Mouse (Mus musculus) midbrain, embryonic 14.5 days (tissue): ENCODE measurements at regions not wholly inside any gene's neighbourhood (a gene's known extent, or its start where the extent isn't known, plus 50 kb on each side); places are given as distances from the start of the nearest gene placed in this dataset.
"Not testable (repeated sequence)": the region's sequence is repeated elsewhere in the genome, so short reads cannot be mapped to it uniquely, and the experiment has no call there.

Source experiments
- ATAC-seq: fragments of 200-750 bp; cut with Nextera tagmentation; 2 replicates; pipeline ENCODE4 v1.8.0; 2017; ENCODE audit warnings: moderate number of reproducible peaks, moderate library complexity; ENCODE audit not compliant: low FRiP score, low TSS enrichment
- DNase-seq: peaks from one replicate; pipeline ENCODE4 v3.0.0-alpha.2; 2015
- H3K27ac ChIP-seq: fragments of 300-500 bp; sonication (generic); replicated peaks from 2 replicates; pipeline ENCODE4 v1.5.1; 2014; ENCODE audit warnings: mild to moderate bottlenecking, low read depth, low read length, moderate library complexity
- H3K27me3 ChIP-seq: fragments of 300-500 bp; sonication (generic); 2 replicates; pipeline ENCODE4 v1.6.1; 2014; ENCODE audit warnings: low read length, control low read depth, mixed read lengths; ENCODE audit not compliant: control insufficient read depth, insufficient read depth
- H3K36me3 ChIP-seq: fragments of 300-500 bp; sonication (generic); 2 replicates; pipeline ENCODE4 v1.6.1; 2014; ENCODE audit warnings: low read length, control low read depth; ENCODE audit not compliant: control insufficient read depth, insufficient read depth
- H3K4me1 ChIP-seq: fragments of 300-500 bp; sonication (generic); 2 replicates; pipeline ENCODE4 v1.6.1; 2014; ENCODE audit warnings: mild to moderate bottlenecking, antibody characterized with exemption, low read length, control low read depth; ENCODE audit not compliant: control insufficient read depth, insufficient read depth
- H3K4me2 ChIP-seq: fragments of 300-500 bp; sonication (generic); 2 replicates; pipeline ENCODE4 v1.6.1; 2014; ENCODE audit warnings: mild to moderate bottlenecking, low read length, moderate library complexity
- H3K4me3 ChIP-seq: fragments of 300-500 bp; sonication (generic); replicated peaks from 2 replicates; pipeline ENCODE4 v1.5.1; 2014; ENCODE audit warnings: low read depth, low read length
- H3K9ac ChIP-seq: fragments of 300-500 bp; sonication (generic); replicated peaks from 2 replicates; pipeline ENCODE4 v1.6.1; 2014; ENCODE audit warnings: mild to moderate bottlenecking, low read length, moderate library complexity
- H3K9me3 ChIP-seq: fragments of 300-500 bp; sonication (generic); 2 replicates; pipeline ENCODE4 v1.6.1; 2016; ENCODE audit warnings: low read length, control low read depth, mixed read lengths; ENCODE audit not compliant: control insufficient read depth
- WGBS: fragments of 180-500 bp; shearing (Covaris S2); extraction: QIAGEN DNeasy Blood & Tissue Kit; methylation state at CpG from one replicate; pipeline ENCODE4 v1.1.7; 2014; 5-methylcytosine and 5-hydroxymethylcytosine counted together

DNA sequence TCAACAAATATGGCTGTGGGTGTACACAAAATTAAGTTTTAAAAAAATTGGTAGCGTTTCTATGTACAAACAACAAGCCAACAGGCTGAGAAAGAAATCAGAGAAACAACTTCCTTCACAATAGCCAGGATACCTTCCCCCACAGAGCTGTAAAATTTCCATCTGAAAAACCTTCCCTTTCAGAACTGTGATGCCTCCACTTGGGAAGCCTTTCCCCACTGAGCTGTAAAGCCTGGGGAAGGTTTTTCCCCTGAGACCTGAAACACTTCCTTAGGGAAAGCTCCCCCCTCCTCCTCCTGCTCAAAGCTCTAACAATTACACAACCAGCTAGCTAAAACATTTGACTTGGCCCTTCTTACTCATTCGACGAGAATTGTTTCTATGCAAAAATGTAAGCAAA is 245.5 kb upstream of the Zfp960 start:
- 26% methylated on average over 3 of the region's 3 CpGs for WGBS
- H3K4me2 ChIP-seq = no peak overlapping the region

GRCm38 (mm10) chr17:16821716-16822115 is 242.2 kb upstream of the Zfp960 start:
- ATAC-seq (no peak), DNase-seq (no peak)
- no peak overlapping the region for H3K9ac ChIP-seq
- H3K4me2 ChIP-seq = no peak overlapping the region
- no peak overlapping the region for H3K4me3 ChIP-seq
- no peak overlapping the region for H3K27ac ChIP-seq
- H3K9me3 ChIP-seq = no peaks in the 10 kb centered on the region
- no peaks in the 10 kb centered on the region for H3K36me3 ChIP-seq
- H3K4me1 ChIP-seq = no peaks in the 10 kb centered on the region
- no peaks in the 10 kb centered on the region for H3K27me3 ChIP-seq
- 81% methylated on average over 3 of the region's 3 CpGs for WGBS

More for the DNA sequence above, 245.5 kb upstream of the Zfp960 start:
- DNase-seq = peak; percentile 2
- no peaks in the 10 kb centered on the region for H3K36me3 ChIP-seq
- no peak overlapping the region for H3K4me3 ChIP-seq
- no peaks in the 10 kb centered on the region for H3K27me3 ChIP-seq
- no peak overlapping the region for H3K9ac ChIP-seq
- H3K27ac ChIP-seq = no peak overlapping the region
- ATAC-seq = no peak
- no peaks in the 10 kb centered on the region for H3K9me3 ChIP-seq
- no peaks in the 10 kb centered on the region for H3K4me1 ChIP-seq

DNA sequence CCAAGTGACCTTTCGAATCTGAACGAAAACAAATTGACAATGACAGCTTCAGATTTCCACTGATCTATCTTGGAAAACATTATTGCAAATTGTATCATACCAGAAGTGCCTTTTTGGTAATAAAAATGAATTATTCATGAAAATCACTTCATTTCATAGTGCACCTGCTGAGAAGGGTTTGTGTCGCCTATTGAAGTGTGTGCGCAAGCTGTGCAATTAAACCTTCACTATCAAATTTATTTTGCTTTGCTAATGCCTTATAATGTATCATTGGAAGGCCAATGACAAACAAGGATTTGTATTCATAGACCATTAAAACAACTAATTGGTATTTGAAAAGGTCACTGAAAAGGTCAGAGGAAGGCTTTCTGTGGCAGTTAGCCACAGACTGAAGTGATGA is 224.8 kb upstream of the Zfp960 start:
- H3K27ac ChIP-seq = no peak overlapping the region
- ATAC-seq = no peak
- WGBS = 72% methylated on average over 4 of the region's 4 CpGs

GRCm38 (mm10) chr17:16860771-16861170 is 203.1 kb upstream of the Zfp960 start:
- H3K27ac ChIP-seq = no peak overlapping the region
- no peaks in the 10 kb centered on the region for H3K27me3 ChIP-seq
- no peak for ATAC-seq
- H3K4me3 ChIP-seq = no peak overlapping the region
- H3K36me3 ChIP-seq = no peaks in the 10 kb centered on the region
- 76% methylated on average over 1 of the region's 1 CpGs for WGBS
- H3K4me2 ChIP-seq = no peak overlapping the region
- H3K4me1 ChIP-seq = no peaks in the 10 kb centered on the region
- H3K9ac ChIP-seq = no peak overlapping the region
- H3K9me3 ChIP-seq = no peaks in the 10 kb centered on the region
- DNase-seq = no peak

More for the DNA sequence above, 224.8 kb upstream of the Zfp960 start:
- Histone ChIP-seq H3K9me3 (no peaks in the 10 kb centered on the region), H3K4me2 (no peak overlapping the region), H3K4me1 (no peaks in the 10 kb centered on the region), H3K9ac (no peak overlapping the region), H3K4me3 (no peak overlapping the region), H3K27me3 (no peaks in the 10 kb centered on the region), H3K36me3 (no peaks in the 10 kb centered on the region)
- peak; percentile 8 for DNase-seq

GRCm38 (mm10) chr17:16900791-16901190 is 163.1 kb upstream of the Zfp960 start:
- no peak overlapping the region for H3K9ac ChIP-seq
- no peak overlapping the region for H3K27ac ChIP-seq
- DNase-seq (peak; percentile 84), ATAC-seq (no peak)
- H3K9me3 ChIP-seq = peaks cover 2% of the 10 kb centered on the region; the same call in 1 of the 2 replicates
- WGBS = 65% methylated on average over 2 of the region's 2 CpGs
- no peak overlapping the region for H3K4me2 ChIP-seq
- H3K36me3 ChIP-seq = no peaks in the 10 kb centered on the region
- H3K4me3 ChIP-seq = no peak overlapping the region
- H3K4me1 ChIP-seq = no peaks in the 10 kb centered on the region
- no peaks in the 10 kb centered on the region for H3K27me3 ChIP-seq

GRCm38 (mm10) chr17:16918191-16918590 is 145.7 kb upstream of the Zfp960 start:
- no peak overlapping the region for H3K4me3 ChIP-seq
- H3K27me3 ChIP-seq = no peaks in the 10 kb centered on the region
- no peak overlapping the region for H3K27ac ChIP-seq
- H3K36me3 ChIP-seq = no peaks in the 10 kb centered on the region
- no peaks in the 10 kb centered on the region for H3K4me1 ChIP-seq
- WGBS = 55% methylated on average over 2 of the region's 2 CpGs
- ATAC-seq = no peak
- no peaks in the 10 kb centered on the region for H3K9me3 ChIP-seq
- no peak overlapping the region for H3K4me2 ChIP-seq
- DNase-seq = peak; percentile 39
- H3K9ac ChIP-seq = no peak overlapping the region

DNA sequence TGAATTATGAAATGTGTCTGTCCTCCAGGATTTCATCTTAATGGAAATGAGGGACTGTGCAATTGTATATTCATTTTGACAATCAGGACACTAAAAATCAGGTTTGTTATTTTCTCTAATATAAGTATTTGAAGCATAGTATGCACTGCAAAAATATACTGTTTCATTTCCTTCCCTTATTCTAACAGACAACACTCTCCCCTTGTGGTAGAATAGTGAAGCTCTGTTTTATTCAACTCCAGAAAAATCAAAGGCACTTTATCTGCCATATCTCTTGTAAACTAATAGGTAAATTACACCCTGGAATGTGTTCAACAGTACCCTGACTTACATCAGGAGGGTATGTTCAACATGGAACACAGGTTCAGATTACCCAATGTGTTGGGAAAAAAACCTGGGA is 137.7 kb upstream of the Zfp960 start:
- Histone ChIP-seq H3K27me3 (no peaks in the 10 kb centered on the region), H3K4me1 (no peaks in the 10 kb centered on the region), H3K36me3 (no peaks in the 10 kb centered on the region), H3K4me3 (no peak overlapping the region), H3K9me3 (no peaks in the 10 kb centered on the region), H3K27ac (no peak overlapping the region), H3K9ac (no peak overlapping the region), H3K4me2 (no peak overlapping the region)
- ATAC-seq (no peak), DNase-seq (peak; percentile 48)

DNA sequence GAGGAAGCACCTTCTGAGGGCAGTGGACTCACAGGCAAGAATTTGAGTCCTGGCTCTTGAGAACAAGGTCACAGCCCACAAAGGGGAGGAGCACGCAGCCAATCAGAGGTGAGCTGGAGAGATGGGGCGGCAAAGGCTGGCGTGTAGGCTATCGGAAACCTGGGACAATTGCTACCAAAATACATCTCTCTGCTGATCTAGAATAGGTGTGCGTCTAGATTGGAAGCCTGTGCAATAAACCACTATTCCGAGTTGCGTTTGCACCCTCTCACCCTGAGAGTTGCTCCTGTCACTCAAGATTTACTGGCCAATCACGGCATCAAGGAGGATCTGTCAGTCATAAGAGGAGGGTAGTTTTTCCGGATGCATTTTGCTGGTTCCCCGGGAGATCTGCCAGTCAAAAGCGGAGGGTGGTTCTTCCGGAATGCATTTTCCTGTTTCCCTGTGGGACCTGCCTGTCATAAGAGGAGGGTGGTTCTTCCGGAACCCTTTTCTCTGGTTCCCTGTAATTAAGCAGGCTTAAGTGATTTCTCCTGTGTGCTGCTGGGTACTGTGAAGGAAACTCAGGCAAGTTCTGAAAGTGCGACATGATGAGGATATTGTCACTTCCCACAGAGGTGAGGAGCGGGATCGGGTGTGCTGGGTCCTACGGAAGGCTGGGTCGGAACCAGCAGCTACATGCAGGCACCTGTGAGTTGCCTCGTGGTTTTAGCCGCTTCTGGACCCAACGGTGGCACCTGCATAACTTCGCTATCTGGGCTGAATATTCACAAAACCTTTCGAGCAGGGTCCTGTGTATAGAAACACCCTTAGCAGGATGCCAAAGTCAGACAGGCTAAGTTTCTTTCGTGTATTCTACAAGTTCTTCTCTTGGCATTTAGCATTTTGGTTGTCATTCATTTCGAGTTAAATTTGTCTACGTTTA is 112.6 kb upstream of the Zfp960 start:
- not testable (repeated sequence) for H3K36me3 ChIP-seq, H3K4me1 ChIP-seq, H3K9me3 ChIP-seq, H3K27me3 ChIP-seq
- ATAC-seq (peak; percentile 99), DNase-seq (peak; percentile 96)
- peak overlapping the region; percentile 42; the same call in 1 of the 2 replicates for H3K9ac ChIP-seq
- peak overlapping the region; percentile 76 for H3K27ac ChIP-seq
- peak overlapping the region; percentile 47 for H3K4me2 ChIP-seq
- 4% methylated on average over 22 of the region's 26 CpGs for WGBS
- peak overlapping the region; percentile 45 for H3K4me3 ChIP-seq

GRCm38 (mm10) chr17:16952146-16952545 is 111.8 kb upstream of the Zfp960 start:
- peak; percentile 0 for DNase-seq
- H3K27me3 ChIP-seq, H3K36me3 ChIP-seq, ATAC-seq, H3K27ac ChIP-seq, H3K9me3 ChIP-seq, H3K4me1 ChIP-seq, H3K9ac ChIP-seq: not testable (repeated sequence)
- 36% methylated on average over 2 of the region's 2 CpGs for WGBS
- H3K4me3 ChIP-seq = peak overlapping the region; percentile 45
- H3K4me2 ChIP-seq = peak overlapping the region; percentile 47
